Mouse (Mus musculus): Measurements from ENCODE around the gene Mfsd6l. TPM values are rescaled to one million over a fixed set of nuclear protein-coding genes. Genes with fewer than 3 reads are reported as not detected.

The Mfsd6l gene
- total and polyA plus RNA-seq, 3 experiments, result 0.27 TPM; not detected in 2

- H3K9me3 ChIP-seq (replicated peaks), result no peaks in the 10 kb centered on the region
- no peaks in the 10 kb centered on the region for H3K36me3 ChIP-seq (replicated peaks)
- TF ChIP-seq POLR2AphosphoS5 (IDR thresholded peaks at IDR 0.05; ENCODE audit: insufficient replicate concordance, low read depth, low read length), result no peak
- no peak for TF ChIP-seq TAL1 (conservative IDR thresholded peaks at IDR 0.05; ENCODE audit: low read depth, low read length)
- no peak for TF ChIP-seq CTCF (IDR thresholded peaks at IDR 0.05; ENCODE audit: low read depth, low read length)
- TF ChIP-seq GATA1 (IDR thresholded peaks at IDR 0.05; ENCODE audit: borderline replicate concordance, low read length), result no peak
- no peak for TF ChIP-seq GATA2 (IDR thresholded peaks at IDR 0.05; ENCODE audit: borderline replicate concordance, low read depth, low read length)
- DNase-seq (ENCODE audit: low spot score) (no peak), ATAC-seq (ENCODE audit: extremely low read depth, insufficient number of reproducible peaks, low FRiP score, poor library complexity, severe bottlenecking) (no peak)
- no peaks in the 10 kb centered on the region for H3K4me1 ChIP-seq (ENCODE audit: insufficient read depth, low read depth, low read length)
- H3K4me3 ChIP-seq (ENCODE audit: low read depth, low read length), result no peak overlapping the region
- H3K27me3 ChIP-seq (ENCODE audit: insufficient read depth, low read length), result 0 out of 2 replicates have a peak, but pooled peaks cover 2% of the 10 kb centered on the region
These were observed 45.6 kb downstream of the Mfsd6l start for GRCm38 (mm10) chr11:68601486-68601991.

GRCm38 (mm10) chr11:68602200-68602931 is 46.4 kb downstream of the Mfsd6l start:
- no peaks in the 10 kb centered on the region for H3K9me3 ChIP-seq (replicated peaks)
- no peaks in the 10 kb centered on the region for H3K4me1 ChIP-seq (ENCODE audit: insufficient read depth, low read depth, low read length)
- no peak overlapping the region for H3K4me3 ChIP-seq (ENCODE audit: low read depth, low read length)
- no peak for TF ChIP-seq POLR2AphosphoS5 (IDR thresholded peaks at IDR 0.05; ENCODE audit: insufficient replicate concordance, low read depth, low read length)
- H3K27me3 ChIP-seq (ENCODE audit: insufficient read depth, low read length), result 0 out of 2 replicates have a peak, but pooled peaks cover 2% of the 10 kb centered on the region
- ATAC-seq (ENCODE audit: extremely low read depth, insufficient number of reproducible peaks, low FRiP score, poor library complexity, severe bottlenecking), result no peak
- no peak for DNase-seq (ENCODE audit: low spot score)
- no peaks in the 10 kb centered on the region for H3K36me3 ChIP-seq (replicated peaks)

- Histone ChIP-seq H3K4me1 (ENCODE audit: insufficient read depth, low read depth, low read length) (no peaks in the 10 kb centered on the region), H3K27me3 (ENCODE audit: insufficient read depth, low read length) (no peaks in the 10 kb centered on the region), H3K9me3 (replicated peaks) (no peaks in the 10 kb centered on the region), H3K4me3 (ENCODE audit: low read depth, low read length) (no peak overlapping the region), H3K36me3 (replicated peaks) (no peaks in the 10 kb centered on the region)
- TF ChIP-seq POLR2AphosphoS5 (IDR thresholded peaks at IDR 0.05; ENCODE audit: insufficient replicate concordance, low read depth, low read length) (no peak), TAL1 (conservative IDR thresholded peaks at IDR 0.05; ENCODE audit: low read depth, low read length) (no peak), CTCF (IDR thresholded peaks at IDR 0.05; ENCODE audit: low read depth, low read length) (no peak), GATA1 (IDR thresholded peaks at IDR 0.05; ENCODE audit: borderline replicate concordance, low read length) (no peak), GATA2 (IDR thresholded peaks at IDR 0.05; ENCODE audit: borderline replicate concordance, low read depth, low read length) (no peak)
- no peak for ATAC-seq (ENCODE audit: extremely low read depth, insufficient number of reproducible peaks, low FRiP score, poor library complexity, severe bottlenecking)
- DNase-seq (ENCODE audit: low spot score), result no peak
These were observed 51.1 kb downstream of the Mfsd6l start for GRCm38 (mm10) chr11:68607046-68607445.

Other genes with a start within 250 kb of the Mfsd6l start
- not detected in 2 replicates for gene Ntn1, start 155.4 kb upstream of the Mfsd6l start, total RNA-seq (2014; fragmentation: Nextera tagmentation)
- under 0.01 TPM in 1 of 2 replicates, not detected in the other for gene Ntn1, start 155.4 kb upstream of the Mfsd6l start, total RNA-seq (2017)
- not detected in 2 replicates for gene Ntn1, start 155.4 kb upstream of the Mfsd6l start, polyA plus RNA-seq (2012)
- not detected in 2 replicates for gene Pik3r5, start 124.1 kb upstream of the Mfsd6l start, total RNA-seq (2014; fragmentation: Nextera tagmentation)
- 0.49 TPM in 1 of 2 replicates, not detected in the other for gene Pik3r5, start 124.1 kb upstream of the Mfsd6l start, total RNA-seq (2017)
- gene Pik3r5, start 124.1 kb upstream of the Mfsd6l start, polyA plus RNA-seq (2012), result 0.02 TPM in 1 of 2 replicates, not detected in the other
- not detected in 2 replicates for gene Pik3r6, start 53.2 kb upstream of the Mfsd6l start, total RNA-seq (2014; fragmentation: Nextera tagmentation)
- gene Pik3r6, start 53.2 kb upstream of the Mfsd6l start, total RNA-seq (2017), result 4.7 and 5.3 TPM in 2 replicates
- 0.04 TPM in 1 of 2 replicates, not detected in the other for gene Pik3r6, start 53.2 kb upstream of the Mfsd6l start, polyA plus RNA-seq (2012)
- gene Ccdc42, start 30.8 kb downstream of the Mfsd6l start, total RNA-seq (2014; fragmentation: Nextera tagmentation), result not detected in 2 replicates
- not detected in 2 replicates for gene Ccdc42, start 30.8 kb downstream of the Mfsd6l start, total RNA-seq (2017)
- not detected in 2 replicates for gene Ccdc42, start 30.8 kb downstream of the Mfsd6l start, polyA plus RNA-seq (2012)
- gene Myh10, start 135.4 kb downstream of the Mfsd6l start, total RNA-seq (2014; fragmentation: Nextera tagmentation), result 4.9 TPM in 1 of 2 replicates, not detected in the other
- gene Myh10, start 135.4 kb downstream of the Mfsd6l start, total RNA-seq (2017), result 0.49 TPM in 1 of 2 replicates, not detected in the other
- 0.03 TPM in 1 of 2 replicates, not detected in the other for gene Myh10, start 135.4 kb downstream of the Mfsd6l start, polyA plus RNA-seq (2012)

Data from G1E (cell line).